Mouse (Mus musculus) urinary bladder, adult 2 months (tissue): ENCODE measurements around the gene Apom. TPM values are rescaled to one million over a fixed set of nuclear protein-coding genes. Genes with fewer than 3 reads are reported as not detected.
"Not testable (repeated sequence)": the region's sequence is repeated elsewhere in the genome, so short reads cannot be mapped to it uniquely, and the experiment has no call there.

ENCODE experiments used
- DNase-seq: peaks from one replicate; pipeline ENCODE4 v3.0.0; 2022; ENCODE audit warnings: low spot score
- polyA plus RNA-seq: library from polyadenylated mRNA; depleted of rRNA; stranded (reverse); fragments of >200 nt; gene quantifications from 2 replicates; pipeline ENCODE4 v1.2.3, GENCODE M21; 2012

Gene Apom
- polyA plus RNA-seq, 1 experiment, result 0.29 TPM

GRCm38 (mm10) chr17:35127017-35127416 lies 4.8 kb downstream of the Apom start:
- no peak for DNase-seq

GRCm38 (mm10) chr17:35126206-35126611 lies 5.6 kb downstream of the Apom start, which contains the start of gene D17H6S53E:
D17H6S53E (plus strand) TSS chr17:35126373.
- DNase-seq, result peak; percentile 75

GRCm38 (mm10) chr17:35125578-35125977 lies 6.3 kb downstream of the Apom start:
- DNase-seq, result no peak

GRCm38 (mm10) chr17:35125081-35125480 lies 6.8 kb downstream of the Apom start:
- no peak for DNase-seq

- not testable (repeated sequence) for DNase-seq
Observed at GRCm38 (mm10) chr17:35124261-35124896, 7.5 kb downstream of the Apom start.

- DNase-seq, result not testable (repeated sequence)
Observed at GRCm38 (mm10) chr17:35123287-35123686, 8.6 kb downstream of the Apom start.

- DNase-seq, result no peak
Observed at GRCm38 (mm10) chr17:35121871-35122303, 10.0 kb downstream of the Apom start, which contains the start of gene Csnk2b. Csnk2b (minus strand) TSS chr17:35122053.

GRCm38 (mm10) chr17:35121143-35121799 lies 10.6 kb downstream of the Apom start, which contains the start of gene Gpank1:
Gpank1 (plus strand) TSS chr17:35121455.
- peak; percentile 88 for DNase-seq

- no peak for DNase-seq
Observed at GRCm38 (mm10) chr17:35120745-35121142, 11.1 kb downstream of the Apom start.

GRCm38 (mm10) chr17:35115046-35116019 lies 16.5 kb downstream of the Apom start, which contains the start of gene Ly6g5b:
Ly6g5b (minus strand) TSS chr17:35115428.
- DNase-seq, result no peak

GRCm38 (mm10) chr17:35111774-35112173 lies 20.1 kb downstream of the Apom start:
- DNase-seq, result no peak

GRCm38 (mm10) chr17:35108097-35108496 lies 23.8 kb downstream of the Apom start, which contains the start of gene Ly6g5c:
Ly6g5c (plus strand) TSS chr17:35108279.
- no peak for DNase-seq

GRCm38 (mm10) chr17:35106522-35106921 lies 25.3 kb downstream of the Apom start:
- DNase-seq, result no peak

- DNase-seq, result no peak
Observed at GRCm38 (mm10) chr17:35105740-35106389, 26.0 kb downstream of the Apom start.

- no peak for DNase-seq
Observed at GRCm38 (mm10) chr17:35104754-35105153, 27.1 kb downstream of the Apom start.

GRCm38 (mm10) chr17:35104079-35104478 lies 27.8 kb downstream of the Apom start:
- DNase-seq, result no peak

GRCm38 (mm10) chr17:35103221-35103690 lies 28.6 kb downstream of the Apom start:
- DNase-seq, result no peak

- DNase-seq, result no peak
Observed at GRCm38 (mm10) chr17:35102299-35102698, 29.6 kb downstream of the Apom start.

- DNase-seq, result no peak
Observed at GRCm38 (mm10) chr17:35101161-35101560, 30.7 kb downstream of the Apom start.

GRCm38 (mm10) chr17:35100196-35100765 lies 31.6 kb downstream of the Apom start:
- no peak for DNase-seq

- DNase-seq, result no peak
Observed at GRCm38 (mm10) chr17:35097164-35097655, 34.6 kb downstream of the Apom start.
